ENCODE assay signal across 12 mouse cellular contexts in genomic region chr3:121547851-121548624, GRCm38 (mm10). TPM values are rescaled to one million over a fixed set of nuclear protein-coding genes. Genes with fewer than 3 reads are reported as not detected.
DNase-seq lines count a peak whose midpoint lies in the region; ATAC-seq lines count a peak whose summit lies in the region.
"Had no signal": no experiment of that assay in that cellular context is flagged by ENCODE, and none has a peak within 500 bp of the region (broad histone marks: within the 10 kb centered on the region; RNA-seq: fewer than 3 reads in every experiment).

No protein-coding gene starts in this region.

- peaks cover 9% of the 10 kb centered on the region; the same call in 1 of the 2 replicates for H3K4me1 ChIP-seq in kidney, embryonic 14.5 days (ENCODE audit: control insufficient read depth, insufficient read depth, low read length)
- peaks cover 7% of the 10 kb centered on the region for H3K4me1 ChIP-seq in megakaryocyte, embryonic 14.5 days
- H3K4me1 ChIP-seq in limb, embryonic 10.5 days: no peaks in the 10 kb centered on the region; the same call in none of the 2 replicates
- H3K4me1 ChIP-seq: neural tube, embryonic 12.5 days had no signal

- H3K36me3 ChIP-seq in kidney, embryonic 14.5 days (ENCODE audit: control insufficient read depth, insufficient read depth, low read length): no peaks in the 10 kb centered on the region
- no peaks in the 10 kb centered on the region for H3K36me3 ChIP-seq in megakaryocyte, embryonic 14.5 days (replicated peaks; ENCODE audit: low read length)
- H3K36me3 ChIP-seq in limb, embryonic 10.5 days: no peaks in the 10 kb centered on the region
- H3K36me3 ChIP-seq: limb, embryonic 12.5 days; neural tube, embryonic 12.5 days had no signal

- H3K27me3 ChIP-seq in kidney, embryonic 14.5 days (ENCODE audit: control insufficient read depth, insufficient read depth, low read length): no peaks in the 10 kb centered on the region; the same call in 1 of the 2 replicates
- peaks cover 32% of the 10 kb centered on the region for H3K27me3 ChIP-seq in megakaryocyte, embryonic 14.5 days (replicated peaks)
- no peaks in the 10 kb centered on the region for H3K27me3 ChIP-seq in limb, embryonic 10.5 days (ENCODE audit: low read depth, poor library complexity, severe bottlenecking)
- H3K27me3 ChIP-seq: limb, embryonic 12.5 days; neural tube, embryonic 12.5 days had no signal

- no peak for ATAC-seq in kidney, embryonic 14.5 days (ENCODE audit: low FRiP score, low TSS enrichment)
- ATAC-seq: hindbrain, postnatal 0 days had no signal

- H3K9me3 ChIP-seq in kidney, embryonic 14.5 days (ENCODE audit: control insufficient read depth, low read length): no peaks in the 10 kb centered on the region
- H3K9me3 ChIP-seq in megakaryocyte, embryonic 14.5 days: no peaks in the 10 kb centered on the region
- no peaks in the 10 kb centered on the region for H3K9me3 ChIP-seq in limb, embryonic 10.5 days (replicated peaks)
- H3K9me3 ChIP-seq: limb, embryonic 12.5 days; neural tube, embryonic 12.5 days had no signal

- peak overlapping the region; percentile 4; the same call in 1 of the 2 replicates for H3K4me2 ChIP-seq in kidney, embryonic 14.5 days (replicated peaks; ENCODE audit: low read depth, low read length)
- H3K4me2 ChIP-seq: limb, embryonic 12.5 days; neural tube, embryonic 12.5 days had no signal

- H3K9ac ChIP-seq in kidney, embryonic 14.5 days (ENCODE audit: low read depth, low read length): no peak overlapping the region
- H3K9ac ChIP-seq: limb, embryonic 12.5 days; neural tube, embryonic 12.5 days had no signal

- no peak overlapping the region for H3K4me3 ChIP-seq in kidney, embryonic 14.5 days (ENCODE audit: low read length)
- H3K4me3 ChIP-seq in megakaryocyte, embryonic 14.5 days (replicated peaks): peak overlapping the region; percentile 79
- H3K4me3 ChIP-seq in limb, embryonic 10.5 days: no peak overlapping the region
- H3K4me3 ChIP-seq: limb, embryonic 12.5 days; neural tube, embryonic 12.5 days had no signal

- 39% methylated on average over 15 of the region's 15 CpGs for WGBS in kidney, embryonic 14.5 days
- WGBS in limb, embryonic 10.5 days: 80% methylated on average over 15 of the region's 15 CpGs

- H3K27ac ChIP-seq in kidney, embryonic 14.5 days (ENCODE audit: low read depth, low read length): no peak overlapping the region
- no peak overlapping the region for H3K27ac ChIP-seq in limb, embryonic 10.5 days
- H3K27ac ChIP-seq: hindbrain, postnatal 0 days; limb, embryonic 12.5 days; neural tube, embryonic 12.5 days had no signal

- no peak for DNase-seq in kidney, postnatal 14 days
- peak; percentile 63 for DNase-seq in CD4-positive, CD25-positive, alpha-beta regulatory T cell, adult 2 months (ENCODE audit: low read depth, low spot score)
- DNase-seq in brain, adult 2 months (ENCODE audit: low read depth, low spot score): peak; percentile 22
- DNase-seq in retina, postnatal 1 day: no peak
- DNase-seq in limb, embryonic 10.5 days (ENCODE audit: low spot score): no peak
- no peak for DNase-seq in left cerebral cortex, postnatal 10 days (ENCODE audit: extremely low spot score in 1 of 2, low spot score in 2 of 2)
- DNase-seq: cerebellum, postnatal 14 days had no signal

- intact Hi-C loops in left cerebral cortex, postnatal 10 days (cut with DNase I): loop anchor here (2.0 kb wide), 1 partner anchor 189 kb away; no protein-coding TSS in a partner anchor

RNA-seq across cellular contexts. Expression of gene Slc44a3, which starts 15.8 kb away (rescaled TPM):
- polyA plus RNA-seq in kidney, embryonic 14.5 days (2014; fragmentation: Nextera tagmentation; extraction: Ambion mirVana): 5.6 and 9.0 TPM in 2 replicates
- not detected in 2 replicates for polyA plus RNA-seq in megakaryocyte, embryonic 14.5 days (2012; ENCODE audit: insufficient read depth, low replicate concordance)
- 0.23 and 0.53 TPM in 2 replicates for polyA plus RNA-seq in limb, embryonic 10.5 days (2016; fragmentation: Nextera tagmentation; extraction: Ambion mirVana)
- total RNA-seq in left cerebral cortex, postnatal 10 days (2021): under 1 TPM in 1 of 2 experiments, not detected in 1; 0.17 TPM

Comparison
In these comparisons a context has a peak if more than half of its experiments do, and no peak if none do; other contexts are left out.
1. DNase-seq: peak in CD4-positive, CD25-positive, alpha-beta regulatory T cell, adult 2 months (single experiment) and brain, adult 2 months (single experiment); none in kidney, postnatal 14 days (single experiment), retina, postnatal 1 day (single experiment), limb, embryonic 10.5 days (single experiment) and left cerebral cortex, postnatal 10 days (0 of 2).